Mouse (Mus musculus): ENCODE measurements around the gene Dnajc16.

DNA sequence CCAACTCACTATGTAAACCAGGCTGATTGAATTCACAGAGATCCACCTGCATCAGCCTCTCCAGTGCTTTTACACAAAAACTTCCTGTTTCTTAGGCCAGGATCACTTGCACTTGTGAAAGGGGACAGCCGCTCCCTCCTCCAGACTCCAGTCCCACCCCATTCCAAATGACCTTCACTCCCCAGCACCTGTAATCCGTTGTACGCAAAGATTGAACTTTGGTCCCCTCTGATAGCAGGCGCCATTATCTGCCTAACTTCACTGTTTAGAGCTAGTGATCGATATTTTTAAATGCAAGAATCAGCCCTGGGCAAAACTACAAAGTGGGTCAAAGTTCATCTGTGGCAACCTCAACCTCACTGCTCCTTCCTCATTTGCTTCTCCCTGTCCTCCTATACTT is 59.0 kb downstream of the Dnajc16 start:
- TF ChIP-seq POLR2A (IDR thresholded peaks at IDR 0.05; ENCODE audit: insufficient read depth, low read depth, low read length) (no peak), CTCF (IDR thresholded peaks at IDR 0.05) (no peak)

Measured in heart, adult 2 months (tissue).